Mouse (Mus musculus): ENCODE results near the gene Taok3. TPM values are rescaled to one million over a fixed set of nuclear protein-coding genes. Genes with fewer than 3 reads are reported as not detected.
A peak's percentile ranks its signal among the peaks of the same experiment; 100 is the strongest.

Taok3 gene
- polyA plus RNA-seq, 1 experiment from 2014 or later = 41.8 TPM

GRCm38 (mm10) chr5:117115193-117115767 is 4.6 kb upstream of the Taok3 start:
- Histone ChIP-seq H3K4me2 (ENCODE audit: low read depth, low read length) (peak overlapping the region; percentile 73), H3K27ac (ENCODE audit: low read length) (peak overlapping the region; percentile 85)
- WGBS (ENCODE audit: insufficient replicate concordance) = under 1% methylated on average over 43 of the region's 43 CpGs

GRCm38 (mm10) chr5:117115836-117116366 is 4.0 kb upstream of the Taok3 start, which contains the start of gene Suds3:
Gene Suds3, minus strand, starts transcription at chr5:117116113.
- under 1% methylated on average over 59 of the region's 59 CpGs for WGBS (ENCODE audit: insufficient replicate concordance)
- Histone ChIP-seq H3K4me3 (ENCODE audit: low read depth, low read length) (peak within 1 kb of the TSS; percentile 93), H3K9ac (ENCODE audit: low read depth, low read length) (peak within 1 kb of the TSS; percentile 91), H3K4me1 (ENCODE audit: control insufficient read depth, low read depth, low read length) (peaks cover 24% of the 10 kb centered on the region), H3K9me3 (replicated peaks; ENCODE audit: control insufficient read depth, low read length) (no peaks in the 10 kb centered on the region), H3K36me3 (ENCODE audit: control insufficient read depth, insufficient read depth) (peaks cover 18% of the 10 kb centered on the region), H3K27me3 (ENCODE audit: control insufficient read depth, insufficient read depth, low read depth, low read length) (no peaks in the 10 kb centered on the region), H3K27ac (ENCODE audit: low read length) (peak within 1 kb of the TSS; percentile 85), H3K4me2 (ENCODE audit: low read depth, low read length) (peak within 1 kb of the TSS; percentile 73)
- peak; percentile 67 for ATAC-seq (ENCODE audit: low read depth)

More at GRCm38 (mm10) chr5:117115193-117115767, 4.6 kb upstream of the Taok3 start:
- Histone ChIP-seq H3K9ac (ENCODE audit: low read depth, low read length) (peak overlapping the region; percentile 91), H3K4me1 (ENCODE audit: control insufficient read depth, low read depth, low read length) (peaks cover 23% of the 10 kb centered on the region), H3K36me3 (ENCODE audit: control insufficient read depth, insufficient read depth) (peaks cover 18% of the 10 kb centered on the region), H3K9me3 (replicated peaks; ENCODE audit: control insufficient read depth, low read length) (no peaks in the 10 kb centered on the region), H3K4me3 (ENCODE audit: low read depth, low read length) (peak overlapping the region; percentile 93), H3K27me3 (ENCODE audit: control insufficient read depth, insufficient read depth, low read depth, low read length) (no peaks in the 10 kb centered on the region)
- no peak for ATAC-seq (ENCODE audit: low read depth)

- Histone ChIP-seq H3K27me3 (ENCODE audit: control insufficient read depth, insufficient read depth, low read depth, low read length) (no peaks in the 10 kb centered on the region), H3K36me3 (ENCODE audit: control insufficient read depth, insufficient read depth) (peaks cover 14% of the 10 kb centered on the region), H3K27ac (ENCODE audit: low read length) (no peak overlapping the region; the same call in 1 of the 2 replicates), H3K4me2 (ENCODE audit: low read depth, low read length) (peak overlapping the region; percentile 73; the same call in 1 of the 2 replicates), H3K4me1 (ENCODE audit: control insufficient read depth, low read depth, low read length) (peaks cover 32% of the 10 kb centered on the region), H3K4me3 (ENCODE audit: low read depth, low read length) (no peak overlapping the region), H3K9ac (ENCODE audit: low read depth, low read length) (no peak overlapping the region), H3K9me3 (replicated peaks; ENCODE audit: control insufficient read depth, low read length) (no peaks in the 10 kb centered on the region)
- ATAC-seq (ENCODE audit: low read depth) = no peak
- 54% methylated on average over 2 of the region's 2 CpGs for WGBS (ENCODE audit: insufficient replicate concordance)
Measured at GRCm38 (mm10) chr5:117116660-117117059, 3.3 kb upstream of the Taok3 start.

- no peak for ATAC-seq (ENCODE audit: low read depth)
- Histone ChIP-seq H3K27ac (ENCODE audit: low read length) (peak overlapping the region; percentile 52), H3K4me2 (ENCODE audit: low read depth, low read length) (no peak overlapping the region), H3K9ac (ENCODE audit: low read depth, low read length) (no peak overlapping the region), H3K9me3 (replicated peaks; ENCODE audit: control insufficient read depth, low read length) (no peaks in the 10 kb centered on the region), H3K4me1 (ENCODE audit: control insufficient read depth, low read depth, low read length) (peaks cover 35% of the 10 kb centered on the region), H3K36me3 (ENCODE audit: control insufficient read depth, insufficient read depth) (peaks cover 12% of the 10 kb centered on the region), H3K27me3 (ENCODE audit: control insufficient read depth, insufficient read depth, low read depth, low read length) (no peaks in the 10 kb centered on the region), H3K4me3 (ENCODE audit: low read depth, low read length) (no peak overlapping the region)
- WGBS (ENCODE audit: insufficient replicate concordance) = 51% methylated on average over 2 of the region's 2 CpGs
Measured at GRCm38 (mm10) chr5:117117241-117117640, 2.7 kb upstream of the Taok3 start.

- no peak overlapping the region for H3K4me2 ChIP-seq (ENCODE audit: low read depth, low read length)
- peaks cover 40% of the 10 kb centered on the region for H3K4me1 ChIP-seq (ENCODE audit: control insufficient read depth, low read depth, low read length)
- H3K4me3 ChIP-seq (ENCODE audit: low read depth, low read length) = no peak overlapping the region
- peaks cover 7% of the 10 kb centered on the region for H3K36me3 ChIP-seq (ENCODE audit: control insufficient read depth, insufficient read depth)
- H3K27me3 ChIP-seq (ENCODE audit: control insufficient read depth, insufficient read depth, low read depth, low read length) = no peaks in the 10 kb centered on the region
- no peak for ATAC-seq (ENCODE audit: low read depth)
- no peaks in the 10 kb centered on the region for H3K9me3 ChIP-seq (replicated peaks; ENCODE audit: control insufficient read depth, low read length)
- peak overlapping the region; percentile 52 for H3K27ac ChIP-seq (ENCODE audit: low read length)
- no peak overlapping the region for H3K9ac ChIP-seq (ENCODE audit: low read depth, low read length)
- 50% methylated on average over 7 of the region's 7 CpGs for WGBS (ENCODE audit: insufficient replicate concordance)
Measured at GRCm38 (mm10) chr5:117117716-117118115, 2.2 kb upstream of the Taok3 start.

- Histone ChIP-seq H3K9ac (ENCODE audit: low read depth, low read length) (no peak overlapping the region), H3K9me3 (replicated peaks; ENCODE audit: control insufficient read depth, low read length) (no peaks in the 10 kb centered on the region), H3K4me1 (ENCODE audit: control insufficient read depth, low read depth, low read length) (peaks cover 45% of the 10 kb centered on the region), H3K4me3 (ENCODE audit: low read depth, low read length) (no peak overlapping the region), H3K27ac (ENCODE audit: low read length) (peak overlapping the region; percentile 92), H3K36me3 (ENCODE audit: control insufficient read depth, insufficient read depth) (peaks cover 2% of the 10 kb centered on the region; the same call in 1 of the 2 replicates), H3K27me3 (ENCODE audit: control insufficient read depth, insufficient read depth, low read depth, low read length) (no peaks in the 10 kb centered on the region), H3K4me2 (ENCODE audit: low read depth, low read length) (peak overlapping the region; percentile 77; the same call in 1 of the 2 replicates)
- ATAC-seq (ENCODE audit: low read depth) = no peak
- 46% methylated on average over 2 of the region's 2 CpGs for WGBS (ENCODE audit: insufficient replicate concordance)
Measured at GRCm38 (mm10) chr5:117118220-117118619, 1.7 kb upstream of the Taok3 start.

GRCm38 (mm10) chr5:117118850-117119249 is 1.1 kb upstream of the Taok3 start:
- WGBS (ENCODE audit: insufficient replicate concordance) = 21% methylated on average over 8 of the region's 8 CpGs
- H3K9me3 ChIP-seq (replicated peaks; ENCODE audit: control insufficient read depth, low read length) = no peaks in the 10 kb centered on the region
- no peaks in the 10 kb centered on the region for H3K36me3 ChIP-seq (ENCODE audit: control insufficient read depth, insufficient read depth)
- ATAC-seq (ENCODE audit: low read depth) = no peak
- peak overlapping the region; percentile 92 for H3K27ac ChIP-seq (ENCODE audit: low read length)
- H3K4me1 ChIP-seq (ENCODE audit: control insufficient read depth, low read depth, low read length) = peaks cover 51% of the 10 kb centered on the region
- peak overlapping the region; percentile 77 for H3K4me2 ChIP-seq (ENCODE audit: low read depth, low read length)
- peak overlapping the region; percentile 10 for H3K9ac ChIP-seq (ENCODE audit: low read depth, low read length)
- H3K4me3 ChIP-seq (ENCODE audit: low read depth, low read length) = peak overlapping the region; percentile 31
- no peaks in the 10 kb centered on the region for H3K27me3 ChIP-seq (ENCODE audit: control insufficient read depth, insufficient read depth, low read depth, low read length)

- ATAC-seq (ENCODE audit: low read depth) = no peak
- Histone ChIP-seq H3K27me3 (ENCODE audit: control insufficient read depth, insufficient read depth, low read depth, low read length) (no peaks in the 10 kb centered on the region), H3K9ac (ENCODE audit: low read depth, low read length) (peak overlapping the region; percentile 88), H3K4me2 (ENCODE audit: low read depth, low read length) (peak overlapping the region; percentile 92), H3K27ac (ENCODE audit: low read length) (peak overlapping the region; percentile 80), H3K4me3 (ENCODE audit: low read depth, low read length) (peak overlapping the region; percentile 85), H3K9me3 (replicated peaks; ENCODE audit: control insufficient read depth, low read length) (peaks cover 2% of the 10 kb centered on the region), H3K4me1 (ENCODE audit: control insufficient read depth, low read depth, low read length) (peaks cover 57% of the 10 kb centered on the region), H3K36me3 (ENCODE audit: control insufficient read depth, insufficient read depth) (peaks cover 2% of the 10 kb centered on the region; the same call in 1 of the 2 replicates)
- 1% methylated on average over 40 of the region's 40 CpGs for WGBS (ENCODE audit: insufficient replicate concordance)
Measured at GRCm38 (mm10) chr5:117120489-117121466, 849 bp downstream of the Taok3 start.
